Mouse (Mus musculus): ENCODE measurements at regions not wholly inside any gene's neighbourhood (a gene's known extent, or its start where the extent isn't known, plus 50 kb on each side); places are given as distances from the start of the nearest gene placed in this dataset.

- DNase-seq, result no peak
These were observed 170.0 kb downstream of the Ppargc1a start for GRCm38 (mm10) chr5:51397528-51397927.

DNA sequence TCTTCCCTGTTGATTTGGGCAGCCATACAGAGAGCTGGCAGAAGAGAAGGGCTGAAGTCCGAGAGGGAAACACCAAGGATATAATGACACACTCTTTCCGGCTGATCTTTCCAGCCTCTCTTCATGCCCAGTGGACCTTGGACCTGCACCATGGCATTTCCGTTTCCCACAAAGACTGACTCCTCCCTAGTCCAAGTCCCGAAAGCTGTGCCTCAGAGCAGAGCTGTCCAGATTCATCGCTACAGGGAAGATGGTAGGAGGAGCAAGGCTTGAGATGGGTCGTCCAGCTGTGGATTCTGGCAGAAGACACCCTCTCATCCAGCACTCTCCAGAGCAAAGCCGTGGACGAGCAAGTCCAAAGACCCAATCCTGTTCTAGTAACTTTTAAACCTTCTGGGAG lies 176.2 kb downstream of the Ppargc1a start:
- peak; percentile 15 for DNase-seq

DNA sequence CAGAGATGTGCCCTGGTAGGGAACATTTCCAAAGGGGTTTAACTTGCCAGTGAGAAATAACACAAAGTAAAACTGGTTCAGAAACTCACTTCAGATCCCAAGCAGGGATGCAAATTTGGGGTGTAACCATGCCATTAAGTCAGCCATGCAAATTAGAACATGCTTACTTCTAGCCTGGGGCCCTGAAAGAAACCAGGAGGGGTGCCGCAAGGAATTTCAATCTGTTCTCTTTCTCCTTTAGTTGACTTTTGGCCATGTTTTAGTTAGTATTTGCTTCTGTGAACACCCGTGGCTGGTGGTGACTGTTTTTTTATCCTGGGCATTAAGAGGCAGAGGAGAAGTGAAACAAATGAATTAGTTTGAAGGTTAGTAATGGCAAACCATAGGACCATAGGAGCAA lies 179.8 kb downstream of the Ppargc1a start:
- DNase-seq, result no peak

DNA sequence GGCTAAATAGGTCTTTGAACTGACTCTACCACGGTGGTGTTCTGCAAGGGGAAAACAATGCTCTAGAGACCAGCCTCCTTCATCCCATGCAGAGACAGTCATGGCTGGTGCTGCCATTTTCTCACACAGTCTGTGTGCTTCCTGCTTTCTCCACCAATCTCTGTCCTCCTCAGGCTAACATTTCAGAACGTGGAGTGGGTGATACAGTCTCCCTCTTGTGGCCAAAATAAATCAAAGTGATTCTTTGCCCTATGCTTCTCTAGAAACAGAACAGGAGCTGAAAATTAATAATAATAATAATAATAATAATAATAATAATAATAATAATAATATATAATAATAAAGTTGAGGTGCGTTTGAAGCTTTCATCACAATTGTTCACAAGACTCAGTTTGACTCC lies 181.1 kb downstream of the Ppargc1a start:
- no peak for DNase-seq

DNA sequence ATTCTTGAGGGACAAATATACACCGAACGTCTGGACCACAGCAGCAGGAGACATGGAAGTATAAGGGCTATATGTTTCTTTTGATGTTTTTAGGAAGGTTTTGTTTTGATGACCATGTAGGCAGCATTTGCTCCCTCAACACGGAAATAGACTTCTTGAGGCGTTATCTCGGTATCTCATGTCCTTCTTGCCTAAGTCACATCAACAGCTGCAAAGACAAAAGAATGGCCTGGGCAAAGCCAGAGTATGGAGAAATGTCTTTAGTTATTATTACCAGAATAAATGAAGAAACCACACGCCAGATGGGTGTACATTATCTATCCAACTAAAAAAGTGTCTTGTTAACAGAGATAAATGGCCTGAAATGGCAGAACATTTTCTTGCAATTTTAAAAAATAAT lies 183.2 kb downstream of the Ppargc1a start:
- DNase-seq, result no peak

DNA sequence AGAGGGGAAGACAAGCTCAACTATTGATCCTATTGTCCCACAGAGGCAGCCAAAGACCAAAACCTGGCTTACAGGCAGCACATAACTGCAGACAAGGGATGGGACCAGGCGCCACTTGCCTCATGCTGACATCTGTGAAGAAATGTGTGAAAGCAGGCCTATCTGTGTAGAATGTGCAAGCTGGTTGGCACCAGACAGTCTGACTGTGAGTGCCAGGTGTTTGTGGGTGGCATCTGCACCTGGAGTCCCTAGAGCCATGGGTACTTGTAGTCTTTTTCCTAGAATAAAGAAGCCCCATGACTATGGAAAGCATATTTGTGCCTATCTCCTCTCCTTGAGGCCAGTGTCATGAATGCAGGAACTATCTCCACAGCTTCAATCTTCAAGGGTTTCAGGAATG lies 208.4 kb downstream of the Ppargc1a start:
- no peak for DNase-seq

DNA sequence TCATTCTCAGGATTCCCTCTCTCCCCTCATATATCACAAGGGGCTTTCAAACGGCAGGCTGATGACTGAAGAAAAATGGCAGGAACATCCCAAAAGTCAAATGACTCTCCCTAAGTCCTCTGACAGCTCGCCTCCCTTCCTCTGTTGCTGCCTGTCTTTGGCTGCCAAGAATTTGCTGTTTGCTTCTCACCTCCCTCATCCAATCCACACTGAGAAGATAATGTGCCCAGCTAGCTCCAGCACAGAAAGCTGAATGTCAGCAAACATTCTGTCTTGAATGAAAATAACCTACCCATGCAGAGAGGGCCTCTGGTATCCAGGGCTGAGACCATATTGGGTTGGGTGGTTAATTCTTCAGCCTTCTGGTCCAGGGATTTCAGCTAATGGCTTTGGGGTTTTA lies 219.3 kb downstream of the Ppargc1a start:
- DNase-seq, result no peak

DNA sequence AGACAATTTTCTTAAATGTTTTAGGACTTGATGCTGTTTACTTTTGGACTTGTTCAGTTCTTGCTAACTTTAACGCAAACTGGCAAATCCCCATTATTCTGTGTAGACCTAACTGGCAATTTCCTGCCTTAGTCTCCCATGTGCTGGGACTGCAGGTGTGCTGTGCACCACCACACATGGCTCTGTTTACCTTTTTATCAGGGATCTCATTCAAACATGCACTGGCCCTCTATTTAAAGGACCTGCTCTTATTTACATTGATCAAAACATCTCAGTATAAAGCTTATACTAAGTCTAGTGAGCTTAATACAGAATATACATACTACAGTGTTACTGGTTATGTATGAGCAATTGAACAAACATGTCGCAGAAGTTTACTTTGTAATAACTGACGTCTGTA lies 238.4 kb downstream of the Ppargc1a start:
- no peak for DNase-seq

- no peak for DNase-seq
These were observed 278.3 kb downstream of the Ppargc1a start for GRCm38 (mm10) chr5:51289191-51289590.

GRCm38 (mm10) chr5:51288234-51288633 lies 279.3 kb downstream of the Ppargc1a start:
- no peak for DNase-seq

- DNase-seq, result no peak
These were observed 326.4 kb downstream of the Ppargc1a start for GRCm38 (mm10) chr5:51241156-51241555.

DNA sequence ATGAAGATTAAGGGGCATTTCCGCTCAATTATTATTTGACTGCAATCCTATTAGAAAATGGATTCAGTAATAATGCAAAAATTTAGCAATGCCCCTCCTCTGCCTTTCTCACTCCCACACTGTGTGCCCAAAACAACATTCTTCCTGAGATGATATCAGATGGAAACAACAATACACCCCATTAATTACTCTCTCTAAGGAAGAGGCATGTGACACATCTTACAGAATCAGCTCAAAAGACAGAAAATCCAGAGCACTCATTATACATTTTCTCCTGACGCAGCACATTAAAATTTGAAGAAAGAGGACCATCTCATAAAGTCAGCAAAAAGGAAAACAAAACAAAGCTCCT lies 333.5 kb downstream of the Ppargc1a start:
- DNase-seq, result no peak

GRCm38 (mm10) chr5:51233271-51234003 lies 334.1 kb downstream of the Ppargc1a start:
- DNase-seq, result no peak

GRCm38 (mm10) chr5:51229806-51230205 lies 337.7 kb downstream of the Ppargc1a start:
- DNase-seq, result no peak

- no peak for DNase-seq
These were observed 339.5 kb downstream of the Ppargc1a start for GRCm38 (mm10) chr5:51227996-51228395.

DNA sequence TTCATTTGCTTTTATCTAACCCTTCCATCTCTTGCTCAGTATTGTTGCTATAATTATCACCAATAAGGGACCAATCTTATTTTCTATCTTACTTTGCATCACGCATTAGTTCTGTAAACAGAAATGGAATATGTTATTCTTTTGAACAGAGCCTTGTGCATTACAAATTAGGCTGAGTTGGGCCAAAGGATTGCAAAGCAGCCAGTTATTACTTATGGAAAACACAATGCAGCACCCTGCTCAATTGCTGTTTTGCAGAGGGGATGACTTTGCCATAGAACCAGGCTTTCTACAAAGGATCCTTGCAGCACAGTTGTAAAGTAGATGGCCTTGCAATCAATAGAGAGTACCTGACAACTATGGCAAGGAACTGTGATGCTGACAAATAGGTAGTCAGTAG lies 364.3 kb downstream of the Ppargc1a start:
- DNase-seq, result no peak

DNA sequence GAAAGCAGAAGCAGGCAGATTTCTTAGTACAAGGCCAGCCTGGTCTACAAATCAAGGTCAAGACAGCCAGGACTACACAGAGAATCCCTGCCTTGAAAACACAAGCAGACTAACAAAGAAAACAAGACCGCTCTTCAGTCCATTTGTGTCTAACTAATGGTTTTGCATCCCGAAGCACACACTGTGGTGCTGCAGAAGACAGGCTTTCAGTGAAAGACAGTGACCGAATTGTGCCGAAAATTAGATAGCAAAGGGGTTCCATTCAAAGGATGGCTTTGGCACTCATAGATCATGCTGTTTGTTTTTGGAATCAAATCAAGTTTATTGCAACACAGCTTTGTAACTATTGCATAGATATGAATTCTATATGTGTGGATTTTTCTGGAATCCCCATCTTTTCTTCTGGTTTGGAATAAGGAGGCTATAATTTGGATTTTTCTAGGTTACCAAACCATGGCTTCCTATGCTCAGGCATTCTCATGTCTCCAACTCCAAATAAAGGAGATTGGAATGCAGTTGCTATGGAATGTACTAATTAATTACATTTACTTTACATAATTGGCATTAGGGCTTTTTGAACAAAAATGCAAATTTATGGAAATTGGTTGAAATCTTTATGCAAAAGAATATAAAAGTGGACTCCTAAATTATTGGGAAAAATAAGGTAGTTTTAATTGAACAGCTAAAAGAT lies 364.9 kb downstream of the Ppargc1a start:
- no peak for DNase-seq

- no peak for DNase-seq
These were observed 370.9 kb downstream of the Ppargc1a start for GRCm38 (mm10) chr5:51196393-51197347.

DNA sequence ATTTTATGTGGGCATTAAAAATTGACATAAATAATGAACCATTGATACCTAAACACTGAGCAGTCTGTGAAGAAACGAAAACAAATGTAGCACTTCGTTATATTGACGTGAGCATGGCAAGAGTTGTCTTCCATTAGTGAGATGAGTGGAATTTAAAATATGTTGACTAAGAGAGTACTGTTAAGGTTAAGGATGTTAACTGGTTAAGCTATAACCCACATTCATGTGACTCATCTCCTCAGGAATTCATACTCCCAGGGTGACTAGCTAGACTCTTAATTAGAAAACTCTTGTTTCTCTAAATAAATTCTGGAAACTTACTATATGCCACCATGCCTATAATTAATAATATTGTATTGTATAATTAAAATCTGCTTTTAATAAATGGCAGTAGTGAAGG lies 376.9 kb downstream of the Ppargc1a start:
- no peak for DNase-seq

- no peak for DNase-seq
These were observed 397.7 kb downstream of the Ppargc1a start for GRCm38 (mm10) chr5:51169828-51170227.

DNA sequence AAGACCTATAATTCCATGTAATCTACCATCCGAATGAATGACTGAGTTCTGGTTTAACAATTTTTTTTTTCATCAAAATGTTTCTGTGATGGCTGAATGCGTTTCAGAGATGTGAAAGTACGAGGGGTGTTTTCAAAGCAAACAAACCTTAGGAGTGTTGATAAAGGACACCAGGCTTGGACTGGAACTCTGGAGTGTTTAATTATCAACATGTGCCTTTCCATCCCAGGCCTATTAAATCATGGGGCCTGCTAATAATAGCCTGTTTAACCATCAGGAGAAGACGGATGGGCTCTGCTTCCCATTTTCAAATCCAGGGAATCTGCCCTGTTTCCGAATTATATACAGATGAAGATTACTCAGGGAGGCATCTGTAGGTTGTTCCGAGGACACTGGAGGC lies 399.3 kb downstream of the Ppargc1a start:
- DNase-seq, result no peak

DNA sequence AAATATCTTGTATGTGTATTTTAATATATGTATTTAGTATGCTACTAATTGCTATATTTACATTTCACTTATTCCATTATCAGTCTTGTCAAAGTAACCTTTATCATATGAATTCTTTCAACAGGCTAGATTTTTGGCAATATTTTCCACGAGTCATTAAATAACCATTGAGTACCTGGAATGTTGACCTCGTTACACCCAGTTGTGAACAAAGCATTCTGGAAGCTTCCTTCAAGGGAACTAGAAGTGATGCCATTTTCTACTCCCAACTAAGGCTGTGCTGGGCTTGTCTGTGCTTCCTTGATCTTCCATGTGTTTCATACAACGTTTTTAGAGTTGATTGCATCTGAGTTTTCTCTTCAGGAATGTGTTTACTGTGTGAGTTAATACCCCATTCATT lies 410.6 kb downstream of the Ppargc1a start:
- no peak for DNase-seq

DNA sequence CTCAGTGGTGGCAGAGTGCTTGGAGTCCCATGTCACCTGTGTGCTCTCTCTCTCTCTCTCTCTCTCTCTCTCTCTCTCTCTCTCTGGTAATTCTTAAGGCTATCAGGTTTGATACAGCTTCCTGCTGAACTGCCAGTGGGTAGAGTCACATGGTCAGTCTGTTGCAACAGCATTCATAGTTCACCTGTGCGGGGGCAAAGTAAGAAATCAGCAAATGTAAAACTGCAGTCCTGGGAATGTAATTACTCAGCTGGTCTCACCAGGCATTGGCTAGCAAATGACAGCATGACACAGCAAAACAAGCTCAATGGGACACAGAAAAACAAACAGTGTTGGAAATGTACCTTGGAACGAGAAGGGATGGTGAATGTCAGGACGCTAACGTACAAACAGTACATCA lies 422.7 kb downstream of the Ppargc1a start:
- no peak for DNase-seq
